Mouse (Mus musculus) embryonic fibroblast, embryonic 13.5 days (primary cell): ENCODE measurements around the gene Zfyve28.

Experiments
- CTCF ChIP-seq: IDR thresholded peaks from 2 replicates; pipeline ENCODE4 v1.5.1; 2011; ENCODE audit warnings: mild to moderate bottlenecking, control low read depth, low read length, moderate library complexity, borderline replicate concordance; ENCODE audit not compliant: insufficient read depth
- POLR2A ChIP-seq: IDR thresholded peaks from 2 replicates; pipeline ENCODE4 v1.6.1; 2011; ENCODE audit warnings: low read depth, mild to moderate bottlenecking, control low read depth, low read length, moderate library complexity

DNA sequence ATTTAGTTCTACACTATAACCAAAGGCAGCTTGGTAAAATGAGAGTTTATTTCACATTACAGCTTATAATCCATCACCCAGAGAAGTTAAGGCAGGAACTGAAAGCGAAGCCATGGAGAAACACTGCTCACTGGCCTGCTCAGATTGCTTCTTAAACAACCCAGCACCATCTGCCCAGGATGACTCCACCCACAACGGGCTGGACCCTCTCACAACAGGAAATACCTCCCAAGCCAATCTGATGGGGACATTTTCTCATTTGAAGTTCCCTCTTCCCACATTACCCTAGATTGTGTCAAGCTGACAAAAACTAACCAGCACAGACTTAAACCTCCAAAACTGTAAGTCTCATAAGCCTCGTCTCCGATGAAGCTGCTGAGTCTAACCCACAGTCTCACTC, 10.2 kb downstream of the Zfyve28 start:
- no peak for TF ChIP-seq POLR2A
- no peak for TF ChIP-seq CTCF
